Mouse (Mus musculus) liver, postnatal 0 days (tissue): ENCODE data around the gene Tnpo1. TPM values are rescaled to one million over a fixed set of nuclear protein-coding genes. Genes with fewer than 3 reads are reported as not detected.

Experiments used
- ATAC-seq: fragments of 200-750 bp; cut with Nextera tagmentation; 2 replicates; pipeline ENCODE4 v1.8.0; 2017; ENCODE audit warnings: mild to moderate bottlenecking, moderate library complexity
- DNase-seq: peaks from one replicate; pipeline ENCODE4 v3.0.0-alpha.2; 2016
- H3K27ac ChIP-seq: fragments of 300-500 bp; sonication (generic); 2 replicates; pipeline ENCODE4 v1.5.1; 2014; ENCODE audit warnings: antibody characterized with exemption, moderate library complexity, mild to moderate bottlenecking, low read depth
- H3K27me3 ChIP-seq: fragments of 300-500 bp; sonication (generic); 2 replicates; pipeline ENCODE4 v1.6.1; 2014; ENCODE audit warnings: low read length, control low read depth, mixed read lengths; ENCODE audit not compliant: insufficient read depth
- H3K36me3 ChIP-seq: fragments of 300-500 bp; sonication (generic); replicated peaks from 2 replicates; pipeline ENCODE4 v1.6.1; 2014; ENCODE audit warnings: mild to moderate bottlenecking, control low read depth, low read length, moderate library complexity, mixed read lengths; ENCODE audit not compliant: insufficient read depth
- H3K4me1 ChIP-seq: fragments of 300-500 bp; sonication (generic); 2 replicates; pipeline ENCODE4 v1.6.1; 2014; ENCODE audit warnings: antibody characterized with exemption, mild to moderate bottlenecking, control low read depth; ENCODE audit not compliant: insufficient read depth
- H3K4me2 ChIP-seq: fragments of 300-500 bp; sonication (generic); 2 replicates; pipeline ENCODE4 v1.6.1; 2014; ENCODE audit warnings: low read depth, mild to moderate bottlenecking, low read length, moderate library complexity, mixed read lengths
- H3K4me3 ChIP-seq: fragments of 300-500 bp; sonication (generic); 2 replicates; pipeline ENCODE4 v1.5.1; 2014; ENCODE audit warnings: low read depth, low read length
- H3K9ac ChIP-seq: fragments of 300-500 bp; sonication (generic); replicated peaks from 2 replicates; pipeline ENCODE4 v1.6.1; 2014; ENCODE audit warnings: mild to moderate bottlenecking, moderate library complexity
- H3K9me3 ChIP-seq: fragments of 300-500 bp; sonication (generic); 2 replicates; pipeline ENCODE4 v1.6.1; 2016; ENCODE audit warnings: mild to moderate bottlenecking, control low read depth, low read length, mixed read lengths
- CTCF ChIP-seq: sonication (generic); IDR thresholded peaks from 2 replicates; pipeline ENCODE4 v1.5.1; 2016; ENCODE audit warnings: antibody characterized with exemption, low read depth
- EP300 ChIP-seq: IDR thresholded peaks from 2 replicates; pipeline ENCODE4 v1.6.1; 2016; ENCODE audit warnings: antibody characterized with exemption, low read depth, mild to moderate bottlenecking
- WGBS: fragments of 180-500 bp; shearing (Covaris S2); extraction: QIAGEN DNeasy Blood & Tissue Kit; methylation state at CpG from one replicate; pipeline ENCODE4 v1.1.7; 2014; ENCODE audit not compliant: insufficient replicate concordance; 5-methylcytosine and 5-hydroxymethylcytosine counted together
- polyA plus RNA-seq: library from polyadenylated mRNA; unstranded; fragments of >200 nt; fragmentation: Nextera tagmentation; extraction: Ambion mirVana; gene quantifications from 2 replicates; pipeline ENCODE4 v1.2.1, GENCODE M21; 2015

Gene Tnpo1
- polyA plus RNA-seq, 1 experiment from 2014 or later, result 14.0 TPM

DNA sequence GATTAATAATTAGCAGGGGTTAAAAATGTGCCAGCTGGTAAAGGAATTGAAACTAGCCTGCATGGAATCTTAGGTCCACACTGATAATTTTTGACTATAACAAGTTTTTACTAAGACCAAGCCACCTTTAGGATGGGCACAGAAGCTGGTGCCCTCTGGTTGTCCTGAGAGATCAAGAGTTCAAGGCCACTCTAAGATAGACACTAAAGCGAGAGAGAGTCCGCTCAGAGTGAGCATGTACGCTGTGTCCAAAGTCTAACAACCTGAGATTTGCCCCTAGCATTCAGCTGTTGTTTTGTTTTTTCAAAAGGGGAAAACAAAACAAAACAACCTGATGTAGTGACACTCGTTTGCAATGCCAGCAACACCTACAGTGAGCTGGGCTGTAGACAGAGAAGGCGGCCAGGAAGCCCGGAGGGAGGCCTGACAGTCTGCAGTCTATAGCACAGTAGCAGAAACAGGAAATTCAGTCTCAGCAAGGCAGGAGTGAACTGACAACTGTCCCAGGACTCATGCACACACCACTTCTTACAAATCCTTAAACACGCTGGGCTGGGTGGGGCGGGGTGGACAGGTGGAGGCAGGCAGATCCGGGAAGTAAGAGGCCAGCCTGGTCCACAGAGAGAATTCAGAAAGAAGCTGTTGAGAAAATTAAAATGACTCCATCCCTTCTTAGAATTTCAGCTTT is 57.8 kb downstream of the Tnpo1 start:
- no peak overlapping the region for H3K27ac ChIP-seq

DNA sequence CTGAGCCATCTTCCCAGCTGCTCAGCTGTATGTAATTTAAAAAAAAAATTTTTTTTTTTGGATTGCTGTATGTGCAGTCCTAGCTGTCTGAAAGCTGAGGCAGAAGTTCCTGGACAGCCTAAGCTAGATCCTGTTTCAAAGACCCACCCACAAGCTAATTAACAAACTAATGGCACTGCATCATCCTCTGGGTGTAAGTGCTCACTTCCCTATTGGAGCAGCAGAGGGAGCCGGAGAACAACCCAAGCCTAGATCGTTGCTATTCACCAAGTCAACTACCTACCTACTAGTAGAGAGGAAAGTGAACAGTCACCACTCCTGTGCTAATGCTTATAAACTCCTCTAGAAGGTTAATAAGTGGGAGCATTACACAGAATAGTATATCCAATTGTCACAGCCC is 58.4 kb downstream of the Tnpo1 start:
- Histone ChIP-seq H3K4me2 (no peak overlapping the region), H3K36me3 (peaks cover 64% of the 10 kb centered on the region), H3K4me1 (no peaks in the 10 kb centered on the region), H3K27ac (no peak overlapping the region), H3K9ac (no peak overlapping the region), H3K27me3 (no peaks in the 10 kb centered on the region), H3K4me3 (no peak overlapping the region), H3K9me3 (no peaks in the 10 kb centered on the region)
- peak; percentile 77 for ATAC-seq
- TF ChIP-seq EP300, result no peak
- TF ChIP-seq CTCF, result peak; percentile 89
- DNase-seq, result peak; percentile 70
- 46% methylated on average over 2 of the region's 2 CpGs for WGBS

More for the DNA sequence above, 57.8 kb downstream of the Tnpo1 start:
- ATAC-seq (peak; percentile 43), DNase-seq (no peak)
- 79% methylated on average over 9 of the region's 9 CpGs for WGBS
- no peak overlapping the region for H3K9ac ChIP-seq
- TF ChIP-seq CTCF (no peak), EP300 (no peak)
- H3K4me1 ChIP-seq, result no peaks in the 10 kb centered on the region
- H3K9me3 ChIP-seq, result no peaks in the 10 kb centered on the region
- H3K36me3 ChIP-seq, result peaks cover 63% of the 10 kb centered on the region
- H3K4me3 ChIP-seq, result no peak overlapping the region
- H3K27me3 ChIP-seq, result no peaks in the 10 kb centered on the region
- H3K4me2 ChIP-seq, result no peak overlapping the region

DNA sequence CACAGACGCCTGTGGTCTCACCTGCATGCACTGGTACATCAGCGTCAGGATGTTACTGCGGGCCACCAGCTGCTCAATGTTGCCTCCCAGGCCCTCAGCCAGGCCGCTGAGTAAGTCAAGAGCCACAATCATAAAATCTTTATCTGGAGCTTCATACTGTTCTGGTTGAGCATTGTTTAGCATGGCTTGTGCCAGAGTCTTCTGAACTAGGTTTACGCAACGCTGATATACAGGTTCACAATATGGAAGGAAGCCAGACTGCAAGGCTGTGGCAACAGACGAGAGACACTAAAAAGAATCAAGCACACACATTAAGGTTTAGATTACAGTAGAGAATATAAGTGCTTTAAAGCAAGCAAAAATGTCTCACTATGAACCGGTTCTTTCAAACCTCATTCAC is 70.9 kb downstream of the Tnpo1 start:
- no peaks in the 10 kb centered on the region for H3K27me3 ChIP-seq
- no peak overlapping the region for H3K9ac ChIP-seq
- no peak overlapping the region for H3K4me2 ChIP-seq
- no peak for TF ChIP-seq EP300
- TF ChIP-seq CTCF, result no peak
- 88% methylated on average over 8 of the region's 8 CpGs for WGBS
- no peak overlapping the region for H3K27ac ChIP-seq
- H3K4me1 ChIP-seq, result no peaks in the 10 kb centered on the region
- H3K4me3 ChIP-seq, result no peak overlapping the region
- no peak for DNase-seq
- no peak for ATAC-seq
- no peaks in the 10 kb centered on the region for H3K9me3 ChIP-seq
- peaks cover 68% of the 10 kb centered on the region for H3K36me3 ChIP-seq

DNA sequence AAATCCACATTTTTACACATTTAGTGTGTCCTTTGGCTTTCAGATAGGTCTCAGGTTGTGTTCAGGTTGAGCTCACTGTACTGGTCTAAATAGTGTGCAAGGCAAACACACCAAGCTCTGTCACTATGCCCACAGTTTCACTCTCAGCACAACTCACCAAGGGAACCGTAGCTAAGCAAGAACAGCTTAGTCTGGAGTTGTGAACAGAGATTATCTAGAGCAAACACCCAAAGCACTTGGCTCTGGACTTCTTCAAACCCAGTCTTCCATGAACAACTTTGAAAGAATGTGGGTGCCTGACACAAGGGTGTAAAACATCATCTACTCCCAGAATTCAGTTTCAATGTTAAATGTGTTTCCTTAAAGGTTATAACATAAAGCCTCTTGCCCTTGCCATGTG is 80.4 kb downstream of the Tnpo1 start:
- H3K4me1 ChIP-seq, result no peaks in the 10 kb centered on the region
- DNase-seq, result no peak

DNA sequence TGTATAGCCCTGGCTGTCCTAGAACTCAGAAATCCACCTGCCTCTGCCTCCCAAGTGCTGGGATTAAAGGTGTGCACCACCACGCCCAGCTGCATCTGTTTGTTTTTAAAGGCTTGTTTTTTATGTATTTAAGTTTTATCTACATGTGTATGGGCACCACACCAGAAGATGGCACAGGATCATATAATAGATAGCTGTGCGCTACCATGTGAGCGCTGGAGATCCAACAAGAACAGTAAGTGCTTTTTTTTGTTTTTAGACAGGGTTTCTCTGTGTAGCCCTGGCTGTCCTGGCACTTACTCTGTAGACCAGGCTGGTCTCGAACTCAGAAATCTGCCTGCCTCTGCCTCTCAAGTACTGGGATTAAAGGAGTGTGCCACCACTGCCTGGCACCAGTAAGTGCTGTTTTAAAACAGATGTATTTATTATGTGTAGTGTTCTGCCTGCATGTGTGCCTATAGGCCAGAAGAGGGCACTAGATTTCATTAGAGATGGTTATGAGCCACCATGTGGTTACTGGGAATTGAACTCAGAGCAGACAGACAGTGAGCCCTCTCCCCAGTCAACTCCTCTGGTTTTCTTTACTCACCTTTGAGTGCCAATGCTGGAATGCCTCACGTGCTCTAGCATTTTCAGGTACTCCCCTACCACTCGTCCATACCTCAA is 89.6 kb downstream of the Tnpo1 start:
- Histone ChIP-seq H3K4me3 (no peak overlapping the region), H3K9ac (no peak overlapping the region), H3K4me1 (no peaks in the 10 kb centered on the region), H3K4me2 (no peak overlapping the region), H3K27me3 (no peaks in the 10 kb centered on the region), H3K27ac (no peak overlapping the region), H3K36me3 (peaks cover 17% of the 10 kb centered on the region), H3K9me3 (no peaks in the 10 kb centered on the region)
- DNase-seq, result no peak
- no peak for TF ChIP-seq EP300
- peak; percentile 68 for TF ChIP-seq CTCF
- peak; percentile 26 for ATAC-seq
- WGBS, result 79% methylated on average over 6 of the region's 6 CpGs

More for the DNA sequence above, 80.4 kb downstream of the Tnpo1 start:
- TF ChIP-seq CTCF (no peak), EP300 (no peak)
- 74% methylated on average over 1 of the region's 1 CpGs for WGBS
- peaks cover 52% of the 10 kb centered on the region for H3K36me3 ChIP-seq
- H3K4me2 ChIP-seq, result no peak overlapping the region
- H3K27ac ChIP-seq, result no peak overlapping the region
- H3K4me3 ChIP-seq, result no peak overlapping the region
- ATAC-seq, result no peak
- H3K27me3 ChIP-seq, result no peaks in the 10 kb centered on the region
- H3K9ac ChIP-seq, result no peak overlapping the region
- no peaks in the 10 kb centered on the region for H3K9me3 ChIP-seq

DNA sequence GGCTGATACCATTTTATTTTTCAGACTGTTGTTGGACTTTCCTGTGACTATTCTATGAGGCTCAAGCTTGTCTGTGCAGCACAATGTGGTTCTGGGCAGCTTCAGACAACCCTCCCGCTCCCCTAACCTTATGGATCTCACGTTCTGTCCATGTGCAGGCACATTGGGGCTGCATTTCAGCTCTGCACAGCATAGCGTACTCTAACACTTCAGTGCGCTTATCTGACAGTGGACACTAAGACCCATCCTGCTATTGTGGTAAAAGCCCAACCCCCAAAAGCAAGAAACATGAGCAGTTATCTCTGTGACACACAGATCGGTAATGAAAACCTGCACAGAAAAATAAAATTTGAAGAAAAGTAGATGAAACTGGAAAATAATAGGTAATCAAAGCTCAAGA is 90.4 kb downstream of the Tnpo1 start:
- H3K4me3 ChIP-seq, result no peak overlapping the region
- DNase-seq, result no peak

More for the DNA sequence above, 90.4 kb downstream of the Tnpo1 start:
- Histone ChIP-seq H3K36me3 (peaks cover 14% of the 10 kb centered on the region), H3K27me3 (no peaks in the 10 kb centered on the region), H3K9me3 (no peaks in the 10 kb centered on the region), H3K4me2 (no peak overlapping the region), H3K4me1 (no peaks in the 10 kb centered on the region), H3K27ac (peak overlapping the region; percentile 34; the same call in 1 of the 2 replicates), H3K9ac (no peak overlapping the region)
- TF ChIP-seq EP300 (no peak), CTCF (no peak)
- 51% methylated on average over 5 of the region's 5 CpGs for WGBS
- peak; percentile 50 for ATAC-seq
